Mouse (Mus musculus) CH12.LX (cell line): ENCODE data around the gene Psmb1. TPM values are rescaled to one million over a fixed set of nuclear protein-coding genes. Genes with fewer than 3 reads are reported as not detected.

ENCODE experiments used
- DNase-seq: peaks from one replicate; pipeline ENCODE4 v3.0.0-alpha.2; 2013; ENCODE audit errors: extremely low read depth
- H3K27ac ChIP-seq: 2 replicates; pipeline ENCODE4 v1.5.1; 2012; ENCODE audit warnings: low read depth, mild to moderate bottlenecking, control low read depth, moderate library complexity; ENCODE audit not compliant: insufficient read depth
- H3K27me3 ChIP-seq: replicated peaks from 2 replicates; pipeline ENCODE3; 2012; ENCODE audit warnings: inconsistent platforms
- H3K36me3 ChIP-seq, 2 experiments: replicated peaks in 1 of 2; 2 replicates each; pipeline versions ENCODE3 to v1.6.1; 2012; ENCODE audit warnings: inconsistent platforms in 1 of 2, low read length in 1 of 2, mild to moderate bottlenecking in 1 of 2, mixed read lengths in 1 of 2, moderate library complexity in 1 of 2; ENCODE audit not compliant: control insufficient read depth in 1 of 2, insufficient read depth in 1 of 2
- H3K4me1 ChIP-seq, 2 experiments: 2 replicates each; pipeline ENCODE4 v1.6.1; 2012; ENCODE audit warnings: inconsistent platforms in 1 of 2, moderate library complexity in 1 of 2; ENCODE audit not compliant: insufficient read depth in 2 of 2, control insufficient read depth in 1 of 2
- H3K4me2 ChIP-seq: 2 replicates; pipeline ENCODE4 v1.6.1; 2012; ENCODE audit warnings: low read depth, mild to moderate bottlenecking, control low read depth; ENCODE audit not compliant: poor library complexity, insufficient read depth, severe bottlenecking
- H3K4me3 ChIP-seq, 3 experiments: fragments of 150-350 bp in 1 of 3; sonication (generic) in 1 of 3; replicated peaks in 1 of 3; 2 replicates each; pipeline versions ENCODE3 to v1.5.1; 2011 to 2012; ENCODE audit warnings: low read depth in 2 of 3, low read length in 2 of 3, mild to moderate bottlenecking in 2 of 3, moderate library complexity in 2 of 3, control low read depth in 1 of 3, improper control_type of control experiment in 1 of 3, inconsistent platforms in 1 of 3, mixed read lengths in 1 of 3; ENCODE audit not compliant: poor library complexity in 1 of 3
- H3K79me2 ChIP-seq: replicated peaks from 2 replicates; pipeline ENCODE4 v1.6.1; 2012; ENCODE audit warnings: mild to moderate bottlenecking, moderate library complexity; ENCODE audit not compliant: control insufficient read depth, poor library complexity, insufficient read depth, severe bottlenecking; ENCODE audit errors: extremely low read depth
- H3K9ac ChIP-seq: 2 replicates; pipeline ENCODE4 v1.6.1; 2012; ENCODE audit warnings: low read depth, mild to moderate bottlenecking, control low read depth, moderate library complexity; ENCODE audit not compliant: insufficient read depth
- H3K9me3 ChIP-seq: replicated peaks from 2 replicates; pipeline ENCODE3; 2012; ENCODE audit warnings: low read length, inconsistent platforms, mixed read lengths
- BHLHE40 ChIP-seq: IDR thresholded peaks from 2 replicates; pipeline ENCODE4 v1.6.1; 2011; ENCODE audit warnings: mild to moderate bottlenecking, low read depth, low read length, improper control_type of control experiment
- CHD1 ChIP-seq: IDR thresholded peaks from 2 replicates; pipeline ENCODE4 v1.6.1; 2012; ENCODE audit warnings: low read depth, low read length, improper control_type of control experiment, inconsistent platforms
- CHD2 ChIP-seq: IDR thresholded peaks from 2 replicates; pipeline ENCODE4 v1.6.1; 2011; ENCODE audit warnings: low read length, improper control_type of control experiment
- CTCF ChIP-seq, 2 experiments: IDR thresholded peaks in 1 of 2; conservative IDR thresholded peaks in 1 of 2; 2 replicates each; pipeline ENCODE4 v1.5.1; 2011 to 2012; ENCODE audit warnings: low read depth in 2 of 2, low read length in 2 of 2, improper control_type of control experiment in 1 of 2, inconsistent platforms in 1 of 2, mild to moderate bottlenecking in 1 of 2, moderate library complexity in 1 of 2
- ELF1 ChIP-seq: IDR thresholded peaks from 2 replicates; pipeline ENCODE4 v1.6.1; 2014; ENCODE audit warnings: low read depth, mild to moderate bottlenecking, inconsistent platforms, low read length, improper control_type of control experiment
- EP300 ChIP-seq: IDR thresholded peaks from 2 replicates; pipeline ENCODE4 v1.6.1; 2011; ENCODE audit warnings: low read length, improper control_type of control experiment
- ETS1 ChIP-seq: conservative IDR thresholded peaks from 2 replicates; pipeline ENCODE4 v1.6.1; 2012; ENCODE audit warnings: low read depth, mild to moderate bottlenecking, inconsistent platforms, low read length, improper control_type of control experiment, moderate library complexity
- GABPA ChIP-seq: IDR thresholded peaks from 2 replicates; pipeline ENCODE4 v1.6.1; 2012; ENCODE audit warnings: low read depth, low read length, improper control_type of control experiment, inconsistent platforms; ENCODE audit not compliant: insufficient replicate concordance
- HCFC1 ChIP-seq: IDR thresholded peaks from 2 replicates; pipeline ENCODE4 v1.6.1; 2012; ENCODE audit warnings: low read depth, mild to moderate bottlenecking, inconsistent platforms, low read length, improper control_type of control experiment
- IRF4 ChIP-seq: IDR thresholded peaks from 2 replicates; pipeline ENCODE4 v1.6.1; 2014; ENCODE audit warnings: low read depth, mild to moderate bottlenecking, inconsistent platforms, low read length, improper control_type of control experiment
- JUND ChIP-seq: conservative IDR thresholded peaks from 2 replicates; pipeline ENCODE4 v1.6.1; 2011; ENCODE audit warnings: low read depth, low read length, improper control_type of control experiment
- KAT2A ChIP-seq: IDR thresholded peaks from 2 replicates; pipeline ENCODE4 v1.6.1; 2012; ENCODE audit warnings: low read length, improper control_type of control experiment, inconsistent platforms; ENCODE audit not compliant: insufficient replicate concordance
- MAFK ChIP-seq: IDR thresholded peaks from 2 replicates; pipeline ENCODE4 v1.6.1; 2011; ENCODE audit warnings: low read length, improper control_type of control experiment; ENCODE audit not compliant: insufficient replicate concordance
- MEF2A ChIP-seq: IDR thresholded peaks from 2 replicates; pipeline ENCODE4 v1.6.1; 2014; ENCODE audit warnings: low read depth, mild to moderate bottlenecking, inconsistent platforms, low read length, improper control_type of control experiment, borderline replicate concordance
- MXI1 ChIP-seq: IDR thresholded peaks from 2 replicates; pipeline ENCODE4 v1.6.1; 2011; ENCODE audit warnings: mild to moderate bottlenecking, low read depth, low read length, improper control_type of control experiment
- NELFE ChIP-seq: IDR thresholded peaks from 2 replicates; pipeline ENCODE4 v1.6.1; 2011; ENCODE audit warnings: low read depth, low read length, improper control_type of control experiment
- NRF1 ChIP-seq: IDR thresholded peaks from 2 replicates; pipeline ENCODE4 v1.6.1; 2014; ENCODE audit warnings: low read depth, mild to moderate bottlenecking, inconsistent platforms, low read length, improper control_type of control experiment, moderate library complexity
- PAX5 ChIP-seq: IDR thresholded peaks from 2 replicates; pipeline ENCODE4 v1.6.1; 2012; ENCODE audit warnings: low read length, inconsistent platforms, mixed read lengths
- RCOR1 ChIP-seq: conservative IDR thresholded peaks from 2 replicates; pipeline ENCODE4 v1.6.1; 2012; ENCODE audit warnings: low read depth, mild to moderate bottlenecking, inconsistent platforms, low read length, improper control_type of control experiment
- SIN3A ChIP-seq: IDR thresholded peaks from 2 replicates; pipeline ENCODE4 v1.6.1; 2012; ENCODE audit warnings: low read length, improper control_type of control experiment, inconsistent platforms
- USF1 ChIP-seq: IDR thresholded peaks from 2 replicates; pipeline ENCODE4 v1.6.1; 2014; ENCODE audit warnings: low read depth, mild to moderate bottlenecking, inconsistent platforms, low read length, improper control_type of control experiment
- USF2 ChIP-seq: conservative IDR thresholded peaks from 2 replicates; pipeline ENCODE4 v1.6.1; 2011; ENCODE audit warnings: low read depth, low read length, improper control_type of control experiment
- ZKSCAN1 ChIP-seq: IDR thresholded peaks from 2 replicates; pipeline ENCODE4 v1.6.1; 2012; ENCODE audit warnings: low read depth, inconsistent platforms, low read length, improper control_type of control experiment, borderline replicate concordance
- ZMIZ1 ChIP-seq: IDR thresholded peaks from 2 replicates; pipeline ENCODE4 v1.6.1; 2012; ENCODE audit warnings: low read depth, mild to moderate bottlenecking, inconsistent platforms, low read length, improper control_type of control experiment
- ZNF384 ChIP-seq: IDR thresholded peaks from 2 replicates; pipeline ENCODE4 v1.6.1; 2012; ENCODE audit warnings: low read depth, low read length, improper control_type of control experiment, inconsistent platforms
- dilution Hi-C: fragments of 300-500 bp; cut with MboI; formaldehyde crosslinking; loops from 2 replicates; pipeline ENCODE4 v1.14.3; 2020; ENCODE audit warnings: low sequenced_read_pairs; ENCODE audit not compliant: extremely low pct_unique_long_range_greater_than_20kb, extremely low pct_ligation_motif_present
- in situ Hi-C: fragments of 300-500 bp; cut with MboI; formaldehyde crosslinking; loops from 3 replicates; pipeline ENCODE4 v1.14.3; 2019; ENCODE audit warnings: low sequenced_read_pairs, low pct_ligation_motif_present, low pct_unique_long_range_greater_than_20kb, mixed read lengths
- polyA plus RNA-seq: library from polyadenylated mRNA; unstranded; fragments of >175 nt; gene quantifications from 2 replicates; pipeline ENCODE4 v1.2.1, GENCODE M21; 2012; ENCODE audit warnings: low read depth; ENCODE audit not compliant: insufficient read length
- total RNA-seq, 2 experiments: library from RNA; depleted of rRNA; stranded (reverse); fragments of 300-350 nt in 1 of 2; fragments of >200 nt in 1 of 2; gene quantifications; 2 replicates each; pipeline ENCODE4 v1.2.3; 2012 to 2014

The Psmb1 gene
- total and polyA plus RNA-seq, 3 experiments = 186 to 416 (median 212) TPM

- no peak for DNase-seq
- no peaks in the 10 kb centered on the region for H3K9me3 ChIP-seq
- TF ChIP-seq ZNF384 (no peak), RCOR1 (no peak), MAFK (no peak), USF1 (no peak), NELFE (no peak), JUND (no peak), CHD1 (no peak), MXI1 (no peak), HCFC1 (no peak), SIN3A (no peak), NRF1 (no peak), USF2 (no peak), BHLHE40 (no peak), IRF4 (no peak), ETS1 (no peak), MEF2A (no peak), ZKSCAN1 (no peak), EP300 (no peak), PAX5 (no peak)
- H3K4me2 ChIP-seq = no peak overlapping the region
- no peak overlapping the region for H3K4me3 ChIP-seq
- in situ Hi-C loops = no loop called here
- peaks cover 1 to 5% of the 10 kb centered on the region in 2 experiments for H3K4me1 ChIP-seq
- H3K79me2 ChIP-seq = no peaks in the 10 kb centered on the region
- no peak overlapping the region for H3K9ac ChIP-seq
- dilution Hi-C loops = no loop called here
- no peak overlapping the region for H3K27ac ChIP-seq
- H3K36me3 ChIP-seq = no peaks in the 10 kb centered on the region
- H3K27me3 ChIP-seq = no peaks in the 10 kb centered on the region
These were observed 54.1 kb downstream of the Psmb1 start for GRCm38 (mm10) chr17:15445421-15445820.

GRCm38 (mm10) chr17:15440463-15441121 lies 59.0 kb downstream of the Psmb1 start:
- Histone ChIP-seq H3K36me3 (no peaks in the 10 kb centered on the region), H3K4me2 (no peak overlapping the region), H3K9me3 (no peaks in the 10 kb centered on the region), H3K4me1 (peaks cover 5 to 11% of the 10 kb centered on the region in 2 experiments), H3K79me2 (no peaks in the 10 kb centered on the region), H3K27me3 (no peaks in the 10 kb centered on the region), H3K9ac (no peak overlapping the region), H3K4me3 (no peak overlapping the region), H3K27ac (no peak overlapping the region)
- no peak for DNase-seq
- TF ChIP-seq IRF4 (no peak), ZMIZ1 (no peak), CHD2 (no peak), KAT2A (no peak), ZKSCAN1 (no peak), ELF1 (no peak), RCOR1 (no peak), GABPA (no peak), CTCF (conservative IDR thresholded peaks at IDR 0.05 in 1 of 2, IDR thresholded peaks at IDR 0.05 in 1 of 2; ENCODE audit: low read depth in 2 of 2, low read length in 2 of 2) (no peak), NRF1 (no peak)
- dilution Hi-C loops (no loop called here), in situ Hi-C loops (no loop called here)
